Mouse (Mus musculus) liver, adult 2 months (tissue): ENCODE measurements around the gene Ttn. TPM values are rescaled to one million over a fixed set of nuclear protein-coding genes. Genes with fewer than 3 reads are reported as not detected.

Experiments used
- DNase-seq: peaks from one replicate; pipeline ENCODE4 v3.0.0-alpha.2; 2011; ENCODE audit warnings: low read depth, low spot score; ENCODE audit errors: extremely low read depth
- H3K27ac ChIP-seq: fragments of 200-500 bp; replicated peaks from 2 replicates; pipeline ENCODE4 v1.5.1; 2012; ENCODE audit warnings: low read depth, mild to moderate bottlenecking, control low read depth, inconsistent platforms, low read length; ENCODE audit not compliant: insufficient read depth
- H3K27me3 ChIP-seq: fragments of 200-500 bp; 2 replicates; pipeline ENCODE4 v1.6.1; 2012; ENCODE audit warnings: mild to moderate bottlenecking, moderate library complexity, low read length, inconsistent platforms; ENCODE audit not compliant: control insufficient read depth, insufficient read depth
- H3K36me3 ChIP-seq: fragments of 200-500 bp; 2 replicates; pipeline ENCODE4 v1.6.1; 2012; ENCODE audit warnings: low read length, inconsistent platforms; ENCODE audit not compliant: control insufficient read depth, insufficient read depth
- H3K4me1 ChIP-seq: fragments of 200-500 bp; 2 replicates; pipeline ENCODE4 v1.6.1; 2011; ENCODE audit warnings: low read length; ENCODE audit not compliant: control insufficient read depth, insufficient read depth
- H3K4me3 ChIP-seq: fragments of 200-500 bp; 2 replicates; pipeline ENCODE4 v1.5.1; 2011; ENCODE audit warnings: low read depth, mild to moderate bottlenecking, control low read depth, low read length, moderate library complexity; ENCODE audit not compliant: insufficient read depth
- H3K79me2 ChIP-seq: fragments of 200-500 bp; 2 replicates; pipeline ENCODE4 v1.6.1; 2012; ENCODE audit warnings: inconsistent platforms, mild to moderate bottlenecking, low read length, moderate library complexity; ENCODE audit not compliant: control insufficient read depth, insufficient read depth
- H3K9ac ChIP-seq: fragments of 200-500 bp; 2 replicates; pipeline ENCODE4 v1.6.1; 2012; ENCODE audit warnings: low read depth, mild to moderate bottlenecking, control low read depth, inconsistent platforms, low read length
- CTCF ChIP-seq: fragments of 200-500 bp; IDR thresholded peaks from 2 replicates; pipeline ENCODE4 v1.5.1; 2011; ENCODE audit warnings: low read depth, low read length, control low read depth
- POLR2A ChIP-seq: fragments of 200-500 bp; IDR thresholded peaks from 2 replicates; pipeline ENCODE4 v1.6.1; 2011; ENCODE audit warnings: low read length, control low read depth; ENCODE audit not compliant: insufficient read depth; ENCODE audit errors: extremely low read depth
- WGBS: fragments of 180-500 bp; shearing (Covaris S2); methylation state at CpG from one replicate; pipeline ENCODE4 v1.1.7; 2018; 5-methylcytosine and 5-hydroxymethylcytosine counted together
- polyA plus RNA-seq: library from polyadenylated mRNA; depleted of rRNA; stranded (reverse); fragments of >200 nt; gene quantifications from 2 replicates; pipeline ENCODE4 v1.2.3, GENCODE M21; 2012
- total RNA-seq: library from RNA; depleted of rRNA; stranded (reverse); fragments of >200 nt; gene quantifications from 2 replicates; pipeline ENCODE4 v1.2.3, GENCODE M21; 2014

The Ttn gene
- total and polyA plus RNA-seq, 2 experiments = 0.01 to 4.9 TPM

- Histone ChIP-seq H3K27ac (no peak overlapping the region), H3K9ac (no peak overlapping the region), H3K27me3 (no peaks in the 10 kb centered on the region), H3K36me3 (no peaks in the 10 kb centered on the region), H3K4me3 (no peak overlapping the region), H3K79me2 (no peaks in the 10 kb centered on the region), H3K4me1 (no peaks in the 10 kb centered on the region)
- TF ChIP-seq CTCF = no peak
- WGBS = 94% methylated on average over 14 of the region's 14 CpGs
- DNase-seq = no peak
These were observed 233.7 kb downstream of the Ttn start for GRCm38 (mm10) chr2:76748696-76749095.

GRCm38 (mm10) chr2:76719650-76720049, 262.7 kb downstream of the Ttn start:
- Histone ChIP-seq H3K27ac (no peak overlapping the region), H3K9ac (no peak overlapping the region), H3K4me3 (no peak overlapping the region), H3K4me1 (no peaks in the 10 kb centered on the region), H3K27me3 (no peaks in the 10 kb centered on the region), H3K36me3 (no peaks in the 10 kb centered on the region; the same call in 1 of the 2 replicates), H3K79me2 (no peaks in the 10 kb centered on the region)
- no peak for TF ChIP-seq CTCF
- no peak for DNase-seq
- 96% methylated on average over 14 of the region's 14 CpGs for WGBS

GRCm38 (mm10) chr2:76714984-76715383, 267.4 kb downstream of the Ttn start:
- TF ChIP-seq POLR2A (no peak), CTCF (no peak)
- H3K27me3 ChIP-seq = no peaks in the 10 kb centered on the region

GRCm38 (mm10) chr2:76708512-76708911, 273.8 kb downstream of the Ttn start:
- Histone ChIP-seq H3K27ac (no peak overlapping the region), H3K79me2 (no peaks in the 10 kb centered on the region), H3K36me3 (peaks cover 7% of the 10 kb centered on the region; the same call in 1 of the 2 replicates), H3K9ac (no peak overlapping the region), H3K27me3 (no peaks in the 10 kb centered on the region), H3K4me3 (no peak overlapping the region), H3K4me1 (no peaks in the 10 kb centered on the region)
- 84% methylated on average over 3 of the region's 3 CpGs for WGBS
- TF ChIP-seq CTCF = no peak
- TF ChIP-seq POLR2A = no peak
- no peak for DNase-seq

More at GRCm38 (mm10) chr2:76714984-76715383, 267.4 kb downstream of the Ttn start:
- DNase-seq = no peak
- 68% methylated on average over 8 of the region's 8 CpGs for WGBS
- Histone ChIP-seq H3K4me3 (no peak overlapping the region), H3K9ac (no peak overlapping the region), H3K27ac (no peak overlapping the region), H3K36me3 (no peaks in the 10 kb centered on the region; the same call in 1 of the 2 replicates), H3K4me1 (no peaks in the 10 kb centered on the region), H3K79me2 (no peaks in the 10 kb centered on the region)

- no peaks in the 10 kb centered on the region for H3K79me2 ChIP-seq
- H3K4me1 ChIP-seq = no peaks in the 10 kb centered on the region
- H3K9ac ChIP-seq = no peak overlapping the region
- no peak for TF ChIP-seq CTCF
- no peak for DNase-seq
- H3K36me3 ChIP-seq = peaks cover 7% of the 10 kb centered on the region; the same call in 1 of the 2 replicates
- 96% methylated on average over 13 of the region's 13 CpGs for WGBS
- no peak overlapping the region for H3K27ac ChIP-seq
- no peak overlapping the region for H3K4me3 ChIP-seq
- no peaks in the 10 kb centered on the region for H3K27me3 ChIP-seq
These were observed 276.7 kb downstream of the Ttn start for GRCm38 (mm10) chr2:76705655-76706054.

- Histone ChIP-seq H3K79me2 (no peaks in the 10 kb centered on the region), H3K9ac (no peak overlapping the region), H3K36me3 (peaks cover 8% of the 10 kb centered on the region; the same call in 1 of the 2 replicates), H3K4me3 (no peak overlapping the region), H3K27me3 (no peaks in the 10 kb centered on the region), H3K4me1 (no peaks in the 10 kb centered on the region), H3K27ac (no peak overlapping the region)
- 85% methylated on average over 5 of the region's 5 CpGs for WGBS
- DNase-seq = no peak
- TF ChIP-seq POLR2A (no peak), CTCF (no peak)
These were observed 279.6 kb downstream of the Ttn start for GRCm38 (mm10) chr2:76702751-76703150.
